ENCODE assay signal across 12 mouse cellular contexts in the genomic region with DNA sequence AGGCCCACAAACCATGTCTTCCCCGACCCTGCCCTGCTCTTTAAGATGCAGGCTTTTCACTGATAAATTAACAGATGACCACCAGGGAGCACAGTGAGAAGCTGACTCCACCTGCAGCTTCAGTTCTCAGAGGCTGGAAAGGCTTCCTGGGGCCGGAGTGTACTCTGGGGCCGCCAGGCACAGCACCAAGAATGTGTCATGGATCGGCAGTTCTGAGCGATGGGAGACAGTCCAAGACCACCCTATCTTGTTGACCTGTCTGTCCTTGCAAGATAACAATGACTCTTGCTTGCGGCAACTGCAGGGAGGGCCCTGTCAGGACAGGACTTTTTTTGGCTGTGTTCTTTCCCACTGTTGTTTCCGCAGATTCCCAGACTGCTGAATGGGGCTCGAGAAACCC. TPM values are rescaled to one million over a fixed set of nuclear protein-coding genes. Genes with fewer than 3 reads are reported as not detected.
DNase-seq lines count a peak whose midpoint lies in the region; ATAC-seq and TF ChIP-seq lines count a peak whose summit lies in the region.
"Had no signal": no experiment of that assay in that cellular context is flagged by ENCODE, and none has a peak within 500 bp of the region (broad histone marks: within the 10 kb centered on the region; RNA-seq: fewer than 3 reads in every experiment).

No protein-coding gene starts in this region.

- H3K27ac ChIP-seq in kidney, embryonic 14.5 days (ENCODE audit: low read depth, low read length): no peak overlapping the region
- peak overlapping the region; percentile 66; the same call in 1 of the 2 replicates for H3K27ac ChIP-seq in ES-Bruce4 (ENCODE audit: insufficient read depth, low read length)
- H3K27ac ChIP-seq: forebrain, embryonic 15.5 days; macrophage had no signal

- DNase-seq in kidney, adult 9 months: no peak
- DNase-seq in adrenal gland, postnatal 36 days: peak; percentile 31 to 37
- peak; percentile 43 to 60 for DNase-seq in heart, postnatal 14 days
- no peak for DNase-seq in embryo, embryonic 10 days (ENCODE audit: low spot score)
- no peak for DNase-seq in gastrocnemius, postnatal 10 days
- no peak for DNase-seq in left cerebral cortex, postnatal 36 days (ENCODE audit: low spot score in 2 of 2)
- DNase-seq: gastrocnemius, postnatal 36 days had no signal

- TF ChIP-seq CTCF in ES-Bruce4 (IDR thresholded peaks at IDR 0.05; ENCODE audit: low read depth, low read length): no peak

- 55% methylated on average over 8 of the region's 8 CpGs for WGBS in kidney, embryonic 14.5 days

- no peaks in the 10 kb centered on the region for H3K9me3 ChIP-seq in kidney, embryonic 14.5 days (ENCODE audit: control insufficient read depth, low read length)
- H3K9me3 ChIP-seq in ES-Bruce4 (replicated peaks; ENCODE audit: control insufficient read depth, insufficient read depth, low read length, poor library complexity, severe bottlenecking): no peaks in the 10 kb centered on the region
- H3K9me3 ChIP-seq: forebrain, embryonic 15.5 days had no signal

- no peaks in the 10 kb centered on the region for H3K27me3 ChIP-seq in kidney, embryonic 14.5 days (ENCODE audit: control insufficient read depth, insufficient read depth, low read length)
- H3K27me3 ChIP-seq in ES-Bruce4 (ENCODE audit: control insufficient read depth, insufficient read depth, low read length, poor library complexity, severe bottlenecking): no peaks in the 10 kb centered on the region
- H3K27me3 ChIP-seq: forebrain, embryonic 15.5 days had no signal

- H3K9ac ChIP-seq in kidney, embryonic 14.5 days (ENCODE audit: low read depth, low read length): no peak overlapping the region
- no peak overlapping the region for H3K9ac ChIP-seq in ES-Bruce4 (ENCODE audit: low read depth, poor library complexity, severe bottlenecking)
- H3K9ac ChIP-seq: forebrain, embryonic 15.5 days had no signal

- H3K36me3 ChIP-seq in kidney, embryonic 14.5 days (ENCODE audit: control insufficient read depth, insufficient read depth, low read length): peaks cover 4% of the 10 kb centered on the region; the same call in 1 of the 2 replicates
- peaks cover 3% of the 10 kb centered on the region; the same call in 1 of the 2 replicates for H3K36me3 ChIP-seq in ES-Bruce4 (ENCODE audit: control insufficient read depth, insufficient read depth, low read length, poor library complexity, severe bottlenecking)
- H3K36me3 ChIP-seq: forebrain, embryonic 15.5 days had no signal

- H3K4me2 ChIP-seq in kidney, embryonic 14.5 days (replicated peaks; ENCODE audit: low read depth, low read length): no peak overlapping the region
- H3K4me2 ChIP-seq: forebrain, embryonic 15.5 days had no signal

- peak; percentile 64; the same call in 1 of the 2 replicates for ATAC-seq in kidney, embryonic 14.5 days (ENCODE audit: low FRiP score, low TSS enrichment)
- ATAC-seq: forebrain, embryonic 15.5 days had no signal

- no peak for TF ChIP-seq EP300 in ES-Bruce4 (IDR thresholded peaks at IDR 0.05; ENCODE audit: insufficient read depth, low read depth, low read length)

- intact Hi-C loops in heart, postnatal 14 days (cut with DNase I): no loop called here
- intact Hi-C loops in left cerebral cortex, postnatal 36 days (cut with DNase I): no loop called here

- TF ChIP-seq POLR2A in ES-Bruce4 (IDR thresholded peaks at IDR 0.05; ENCODE audit: insufficient read depth, low read length): no peak

- no peak overlapping the region for H3K4me3 ChIP-seq in kidney, embryonic 14.5 days (ENCODE audit: low read length)
- H3K4me3 ChIP-seq in ES-Bruce4 (ENCODE audit: low read depth, low read length): peak overlapping the region; percentile 8; the same call in 1 of the 2 replicates
- H3K4me3 ChIP-seq: forebrain, embryonic 15.5 days; myocyte had no signal

- peaks cover 7% of the 10 kb centered on the region; the same call in 1 of the 2 replicates for H3K4me1 ChIP-seq in kidney, embryonic 14.5 days (ENCODE audit: control insufficient read depth, insufficient read depth, low read length)
- peaks cover 7% of the 10 kb centered on the region for H3K4me1 ChIP-seq in ES-Bruce4 (ENCODE audit: control insufficient read depth, insufficient read depth, low read length)
- H3K4me1 ChIP-seq: forebrain, embryonic 15.5 days had no signal

RNA-seq across cellular contexts. Expression of a gene that starts 33.4 kb away (rescaled TPM):
- polyA plus RNA-seq in kidney, embryonic 14.5 days (2014; fragmentation: Nextera tagmentation; extraction: Ambion mirVana): 32.6 and 43.6 TPM in 2 replicates
- polyA plus RNA-seq in ES-Bruce4 (2011; ENCODE audit: insufficient read depth, insufficient read length, low read depth, missing spikeins): 89.0 and 89.8 TPM in 2 replicates
- total RNA-seq in adrenal gland, postnatal 36 days (2021): 10 to 100 TPM; 11.1 to 17.3 TPM
- total RNA-seq in heart, postnatal 14 days (2021): 100 to 1,000 TPM in 1 of 2 experiments, 10 to 100 TPM in 1; 96.6 to 108 TPM
- total RNA-seq in gastrocnemius, postnatal 10 days (2021): 1 to 10 TPM; 1.7 to 1.9 TPM
- 1 to 10 TPM; 2.1 to 2.3 TPM for total RNA-seq in left cerebral cortex, postnatal 36 days (2021)

Comparison
In these comparisons a context has a peak if more than half of its experiments do, and no peak if none do; other contexts are left out.
1. DNase-seq: peak in adrenal gland, postnatal 36 days (2 of 2) and heart, postnatal 14 days (2 of 2); none in kidney, adult 9 months (single experiment), embryo, embryonic 10 days (single experiment), gastrocnemius, postnatal 10 days (single experiment) and left cerebral cortex, postnatal 36 days (0 of 2).
2. RNA of a gene that starts 33.4 kb away (total RNA-seq): 96.6 to 108 TPM in heart, postnatal 14 days; 11.1 to 17.3 TPM in adrenal gland, postnatal 36 days, 2.1 to 2.3 TPM in left cerebral cortex, postnatal 36 days and 1.7 to 1.9 TPM in gastrocnemius, postnatal 10 days; every median in the first group is over 4 times any median in the second.